Mouse (Mus musculus) layer of hippocampus, adult 2 months (tissue): ENCODE measurements at regions not wholly inside any gene's neighbourhood (a gene's known extent, or its start where the extent isn't known, plus 50 kb on each side); places are given as distances from the start of the nearest gene placed in this dataset.
A peak's percentile ranks its signal among the peaks of the same experiment; 100 is the strongest.

Experiments
- DNase-seq, 2 experiments: peaks; one replicate each; pipeline ENCODE4 v3.0.0; 2022; ENCODE audit warnings: low spot score in 2 of 2
- H3K27ac ChIP-seq: fragments of 200-600 bp; 2 replicates; pipeline ENCODE4 v1.8.1; 2022
- H3K4me3 ChIP-seq: fragments of 200-600 bp; 2 replicates; pipeline ENCODE4 v1.8.1; 2022; ENCODE audit warnings: mild to moderate bottlenecking
- CTCF ChIP-seq: fragments of 200-600 bp; conservative IDR thresholded peaks from 2 replicates; pipeline ENCODE4 v1.8.1; 2022; ENCODE audit warnings: antibody characterized with exemption, mild to moderate bottlenecking, moderate library complexity

DNA sequence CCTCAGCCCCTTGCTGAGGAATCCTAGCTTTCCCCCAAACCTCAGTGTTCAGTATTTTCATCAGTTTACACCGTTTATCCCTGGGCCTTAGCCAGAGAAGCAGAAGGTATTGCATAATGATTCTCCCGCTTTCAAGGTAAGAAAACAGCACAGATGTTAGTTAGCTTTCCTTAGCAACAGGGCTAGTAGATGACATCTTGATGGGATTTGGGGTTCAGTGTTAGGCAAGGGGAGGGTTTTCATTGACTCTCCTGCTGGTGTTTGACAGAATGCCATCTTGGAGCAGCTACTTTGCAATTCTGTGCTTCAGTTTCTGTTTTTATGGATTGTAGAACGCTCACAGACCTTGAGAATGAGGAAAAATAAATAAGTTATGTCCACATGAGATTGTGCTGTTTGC lies 447.4 kb downstream of the Fam198b start:
- TF ChIP-seq CTCF = no peak
- no peak for DNase-seq
- Histone ChIP-seq H3K27ac (peak overlapping the region; percentile 2; the same call in 1 of the 2 replicates), H3K4me3 (no peak overlapping the region)

DNA sequence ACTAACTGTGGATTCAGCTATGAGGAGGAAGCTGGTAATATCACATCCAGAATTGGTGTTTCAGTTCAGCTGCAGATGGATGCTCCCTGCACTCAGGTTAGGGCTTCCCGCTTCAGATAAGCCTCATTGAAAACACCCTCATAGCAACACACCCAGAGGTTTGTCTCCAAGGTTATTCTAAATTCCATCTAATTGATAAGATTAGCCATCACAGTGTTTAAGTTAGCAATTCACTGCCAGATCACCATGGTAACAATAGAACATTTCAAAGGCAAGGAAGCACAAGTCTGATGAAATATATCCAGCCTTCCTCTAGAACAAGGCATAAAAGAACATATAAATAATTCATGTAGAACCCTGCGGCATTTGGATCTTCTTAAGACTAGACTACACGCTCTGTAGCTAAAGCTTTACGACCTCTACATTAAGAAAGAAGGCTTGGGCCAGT lies 450.1 kb downstream of the Fam198b start:
- no peak for TF ChIP-seq CTCF
- peak; percentile 20 to 63 for DNase-seq
- Histone ChIP-seq H3K4me3 (no peak overlapping the region), H3K27ac (peak overlapping the region; percentile 54)

DNA sequence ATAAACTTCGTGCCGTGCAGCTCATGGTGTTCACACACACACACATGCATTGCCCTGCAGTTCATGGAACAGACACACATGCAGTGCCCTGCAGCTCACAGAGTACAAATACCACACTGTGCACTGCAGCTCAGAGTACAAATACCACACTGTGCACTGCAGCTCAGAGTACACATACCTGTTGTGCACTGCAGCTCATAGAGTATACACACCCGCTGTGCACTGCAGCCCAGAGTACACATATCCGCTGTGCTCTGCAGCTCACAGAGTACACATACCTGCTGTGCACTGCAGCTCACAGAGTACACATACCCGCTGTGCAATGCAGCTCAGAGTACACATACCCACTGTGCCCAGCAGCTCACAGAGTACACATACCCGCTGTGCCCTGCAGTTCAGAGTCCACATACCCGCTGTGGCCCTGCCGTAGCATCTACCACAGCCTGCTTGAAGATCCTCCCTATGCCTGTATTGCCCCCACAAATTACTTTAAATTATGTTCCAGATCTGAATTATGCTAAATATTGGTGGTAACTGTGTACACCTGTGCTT lies 451.9 kb downstream of the Fam198b start:
- DNase-seq = no peak
- Histone ChIP-seq H3K4me3 (no peak overlapping the region), H3K27ac (no peak overlapping the region; the same call in 1 of the 2 replicates)
- TF ChIP-seq CTCF = no peak

DNA sequence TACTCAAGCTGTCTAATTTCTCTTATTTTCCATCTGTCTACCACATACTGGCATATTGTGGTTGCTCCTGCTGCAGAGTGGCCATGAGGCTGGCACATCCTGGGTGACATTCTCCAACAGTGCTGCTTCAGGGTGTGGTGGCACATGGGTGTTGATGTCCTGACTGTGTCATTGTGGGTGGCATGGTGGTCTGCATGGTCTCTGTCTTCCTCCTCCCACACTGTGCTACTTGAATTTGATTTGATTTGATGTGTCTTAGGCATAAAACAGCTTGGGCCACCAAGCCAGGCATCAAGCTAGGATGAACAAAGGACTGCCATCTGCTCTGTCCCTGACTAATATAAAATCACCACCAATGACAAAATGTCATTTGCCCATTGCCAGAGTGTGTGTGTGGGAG lies 434.7 kb downstream of the Gria2 start:
- peak; percentile 13 to 23 for DNase-seq
- no peak for TF ChIP-seq CTCF

DNA sequence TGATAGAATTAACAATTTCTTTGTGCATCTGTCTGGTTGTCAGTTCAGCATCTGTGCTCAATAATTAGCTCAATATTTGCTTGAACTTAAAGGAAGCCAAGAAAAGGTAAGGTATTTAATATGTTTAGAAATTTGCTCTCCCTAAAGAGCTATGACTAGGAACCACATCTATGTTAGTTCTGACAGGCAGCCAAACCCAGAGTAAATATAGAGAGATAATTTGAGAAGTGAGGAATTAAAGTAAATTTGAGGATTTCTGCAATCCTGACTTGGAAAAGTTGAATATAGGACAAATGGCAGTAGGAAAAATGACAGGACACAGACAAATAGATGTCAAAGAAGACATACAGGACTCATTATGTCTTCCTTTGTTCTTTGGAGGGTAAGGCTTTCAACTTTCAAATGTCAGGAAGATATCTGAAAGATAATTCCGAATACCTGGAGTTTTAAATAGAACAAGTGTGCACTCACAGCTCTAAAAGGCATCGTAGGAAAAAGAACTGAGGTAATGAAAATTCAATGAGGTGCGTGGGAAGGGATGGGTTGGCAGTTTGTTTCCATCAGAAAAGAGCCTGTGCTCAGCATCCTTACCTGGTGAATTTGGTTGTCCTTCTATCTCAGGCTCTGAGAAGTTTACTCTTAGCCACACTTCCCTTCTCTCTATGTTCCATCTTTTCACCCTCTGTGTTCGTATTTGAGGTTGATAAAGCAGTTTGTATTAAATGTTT lies 433.3 kb downstream of the Gria2 start:
- TF ChIP-seq CTCF = no peak
- H3K27ac ChIP-seq = 0 out of 2 replicates have a peak overlapping the region, but pooled peaks have one; percentile 19
- no peak for DNase-seq

More for the DNA sequence above, 434.7 kb downstream of the Gria2 start:
- Histone ChIP-seq H3K4me3 (no peak overlapping the region), H3K27ac (peak overlapping the region; percentile 29; the same call in 1 of the 2 replicates)

DNA sequence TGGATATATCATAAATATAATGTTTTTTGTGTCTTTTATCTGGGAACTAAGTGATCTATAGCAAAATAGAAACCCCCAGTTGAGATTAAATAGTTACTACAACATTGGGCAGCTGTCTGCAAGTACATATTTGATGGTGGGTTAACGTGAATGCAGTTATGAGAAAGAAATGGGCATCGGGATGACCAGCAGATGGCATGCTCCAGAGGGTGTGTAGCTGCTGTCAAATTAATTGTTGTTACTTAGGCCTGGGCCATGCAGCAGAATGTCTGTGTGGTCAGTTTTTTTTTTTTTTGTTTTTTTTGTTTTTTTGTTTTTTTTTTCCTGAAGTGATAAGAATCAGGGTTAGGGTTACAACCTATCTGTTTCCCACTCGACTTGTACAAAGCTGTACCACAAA lies 430.2 kb downstream of the Gria2 start:
- peak; percentile 28 for TF ChIP-seq CTCF
- Histone ChIP-seq H3K4me3 (no peak overlapping the region), H3K27ac (no peak overlapping the region)
- no peak for DNase-seq

More for the DNA sequence above, 433.3 kb downstream of the Gria2 start:
- no peak overlapping the region for H3K4me3 ChIP-seq

DNA sequence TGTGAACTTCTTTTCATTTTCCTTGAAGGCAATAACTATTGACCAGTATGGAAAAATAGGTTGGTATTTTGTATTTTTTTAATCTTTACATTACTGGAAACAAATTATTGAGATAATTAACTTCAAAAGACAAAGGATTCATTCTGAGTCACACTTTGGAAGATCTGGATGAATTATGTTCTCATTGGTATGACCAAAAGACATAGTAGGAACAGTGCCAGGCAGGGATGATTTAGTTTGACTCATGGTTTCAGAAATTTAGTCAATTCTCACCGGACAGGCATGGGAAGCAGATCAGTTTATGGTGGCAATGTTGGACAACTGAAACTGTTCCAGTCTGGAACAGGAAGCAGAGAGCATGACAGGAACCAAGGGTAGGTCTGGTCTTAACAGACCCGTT lies 416.6 kb downstream of the Gria2 start:
- no peak for TF ChIP-seq CTCF
- DNase-seq = no peak
- H3K27ac ChIP-seq = no peak overlapping the region
- no peak overlapping the region for H3K4me3 ChIP-seq

DNA sequence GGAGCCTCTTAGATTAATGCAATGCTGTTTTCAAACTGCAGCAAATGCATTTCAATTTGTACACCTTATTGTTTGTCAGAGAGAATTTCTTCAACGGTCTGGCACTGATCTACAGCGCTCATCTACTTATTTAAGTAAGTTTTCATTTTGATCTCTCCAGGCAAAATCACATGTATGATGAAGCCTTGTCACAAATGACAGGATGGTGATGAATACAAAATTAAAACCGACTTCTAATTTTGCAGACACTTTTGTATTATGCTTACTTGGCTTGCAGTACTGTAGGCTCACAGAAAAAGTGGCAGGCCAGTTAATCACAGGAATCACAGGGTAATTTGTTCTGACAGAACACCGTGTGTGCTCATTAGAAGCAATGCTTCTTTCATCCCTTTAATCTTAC lies 406.4 kb downstream of the Gria2 start:
- TF ChIP-seq CTCF = no peak
- Histone ChIP-seq H3K27ac (peak overlapping the region; percentile 20; the same call in 1 of the 2 replicates), H3K4me3 (no peak overlapping the region)
- DNase-seq = no peak

DNA sequence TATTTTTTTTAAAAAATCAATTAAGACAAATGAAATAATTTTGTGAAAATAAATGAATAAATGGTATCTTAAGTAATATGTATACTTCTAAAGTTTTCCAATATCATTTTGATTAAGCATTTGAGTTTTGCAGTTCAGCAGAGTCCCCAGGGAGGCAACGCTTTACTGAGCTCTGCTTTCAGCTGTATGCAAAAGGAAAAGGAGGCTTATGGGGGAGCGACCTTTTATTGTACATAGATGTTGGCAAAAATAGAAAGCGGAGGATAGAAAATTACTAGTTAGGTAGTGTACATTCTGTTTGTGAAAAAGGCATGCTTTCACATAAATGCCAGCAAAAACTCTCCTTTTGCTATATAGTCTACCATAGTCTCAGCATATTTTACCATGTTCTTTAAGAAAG lies 382.2 kb downstream of the Gria2 start:
- H3K4me3 ChIP-seq = no peak overlapping the region
- no peak for TF ChIP-seq CTCF
- no peak for DNase-seq
- H3K27ac ChIP-seq = peak overlapping the region; percentile 79; the same call in 1 of the 2 replicates

DNA sequence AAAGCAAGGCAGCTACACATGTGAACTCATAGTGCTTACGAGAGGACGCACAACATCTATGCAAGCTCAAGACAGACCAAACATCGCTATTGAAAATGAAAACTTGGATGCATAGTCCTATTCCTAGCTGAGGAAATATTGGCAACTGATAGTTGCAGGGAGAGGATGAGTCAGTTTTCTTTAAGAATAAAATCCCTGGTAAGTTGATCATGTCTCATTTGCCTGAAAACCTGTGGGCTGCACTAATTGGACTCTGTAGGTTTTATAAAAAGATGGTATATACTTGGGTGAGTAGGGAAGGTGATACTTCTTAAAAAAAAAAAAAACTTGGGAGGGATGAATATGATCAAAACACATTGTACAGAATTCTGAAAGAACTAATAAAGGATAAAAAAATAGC lies 381.2 kb downstream of the Gria2 start:
- H3K4me3 ChIP-seq = no peak overlapping the region
- no peak for DNase-seq

DNA sequence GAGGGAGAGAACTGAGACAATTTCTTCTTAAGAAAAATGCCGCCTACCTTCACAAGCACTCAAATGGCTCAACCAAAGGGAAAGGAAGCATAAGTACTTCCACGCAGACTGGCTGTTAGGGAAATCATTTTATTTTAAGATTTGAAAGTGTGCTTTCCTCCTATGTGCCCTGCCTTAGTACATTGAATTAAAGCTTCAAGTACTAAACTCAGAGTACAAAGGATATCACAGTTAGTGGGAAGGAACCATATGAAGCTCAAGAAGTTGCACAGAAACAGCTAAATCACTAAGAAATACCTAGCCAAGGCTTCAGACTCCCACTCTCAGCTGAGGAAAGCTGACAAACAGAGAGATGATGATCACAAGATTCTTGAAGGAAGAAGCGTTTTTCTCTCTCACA lies 380.5 kb downstream of the Gria2 start:
- peak in 1 of 2 experiments; percentile 41 for DNase-seq
- Histone ChIP-seq H3K27ac (peak overlapping the region; percentile 86), H3K4me3 (no peak overlapping the region)
- TF ChIP-seq CTCF = no peak

More for the DNA sequence above, 381.2 kb downstream of the Gria2 start:
- peak overlapping the region; percentile 79 for H3K27ac ChIP-seq
- no peak for TF ChIP-seq CTCF

DNA sequence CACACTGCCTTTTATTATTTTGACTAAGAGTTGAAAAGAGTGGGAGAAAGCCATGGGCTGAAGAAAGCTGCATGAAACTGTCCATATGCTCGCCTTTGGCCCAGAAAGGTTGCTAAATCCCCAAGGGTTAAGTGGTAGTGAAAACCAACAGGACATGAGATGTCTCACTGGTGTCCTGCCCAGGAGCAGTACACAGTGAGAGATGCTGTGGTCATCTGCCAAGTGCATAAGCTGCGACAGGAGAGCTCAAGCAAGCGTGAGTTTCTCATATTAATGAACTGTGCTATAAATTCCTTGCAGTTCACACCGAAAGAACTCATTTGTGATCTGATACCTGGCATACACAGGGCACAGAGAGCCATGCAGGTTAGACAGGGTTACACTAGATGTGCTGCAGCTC lies 380.0 kb downstream of the Gria2 start:
- no peak for TF ChIP-seq CTCF
- DNase-seq = no peak

More for the DNA sequence above, 380.0 kb downstream of the Gria2 start:
- H3K4me3 ChIP-seq = no peak overlapping the region
- H3K27ac ChIP-seq = peak overlapping the region; percentile 86
